Mouse (Mus musculus) right cerebral cortex, adult 2 months (tissue): ENCODE data around the gene Fcgrt.
"Not testable (repeated sequence)": the region's sequence is repeated elsewhere in the genome, so short reads cannot be mapped to it uniquely, and the experiment has no call there.

Experiments used
- DNase-seq, 2 experiments: peaks; one replicate each; pipeline ENCODE4 v3.0.0; 2021 to 2022; ENCODE audit warnings: low spot score in 2 of 2

The Fcgrt gene

DNA sequence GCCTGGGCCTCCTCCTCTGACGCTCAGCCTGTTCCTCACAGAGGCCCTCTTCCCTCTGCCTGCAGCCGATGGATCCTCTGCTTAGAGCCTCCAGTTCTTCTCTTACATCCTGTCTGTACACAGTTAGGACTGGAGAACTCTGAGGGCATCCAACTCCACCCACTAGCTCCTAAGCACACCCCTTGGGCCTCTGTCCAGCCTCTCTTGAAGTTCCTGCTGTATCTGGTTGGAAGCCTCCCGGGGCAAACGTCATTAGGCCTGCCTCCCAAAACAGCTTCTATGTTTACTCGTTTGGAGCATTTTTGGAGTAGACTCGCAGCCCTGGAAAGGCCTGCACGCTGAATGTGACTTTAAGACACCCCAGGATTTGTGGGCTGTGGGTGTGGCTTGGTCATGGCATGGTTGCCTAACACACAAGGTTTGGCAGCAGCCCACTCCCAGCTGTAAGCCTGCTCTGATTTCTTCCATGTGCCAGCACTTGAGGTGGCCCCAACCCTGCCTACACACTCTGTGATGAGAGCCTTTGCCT is at the start of gene Fcgrt:
Fcgrt (minus strand) TSS at position 200 of the 529 bp plus-strand sequence.
- peak in 1 of 2 experiments; percentile 45 for DNase-seq

DNA sequence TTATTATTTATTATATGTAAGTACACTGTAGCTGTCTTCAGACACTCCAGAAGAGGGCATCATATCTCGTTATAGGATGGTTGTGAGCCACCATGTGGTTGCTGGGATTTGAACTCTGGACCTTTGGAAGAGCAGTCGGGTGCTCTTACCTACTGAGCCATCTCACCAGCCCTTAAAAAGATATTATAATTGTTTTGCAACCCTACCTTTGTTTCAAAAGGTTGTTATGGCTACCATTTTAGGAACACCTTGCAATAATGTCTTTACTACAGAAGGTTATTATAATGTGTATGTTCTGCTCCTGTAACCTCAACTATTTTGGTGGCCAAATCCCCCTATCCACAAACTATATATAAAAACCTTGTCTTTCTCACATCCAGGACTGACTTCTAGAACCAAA is 49.4 kb upstream of the Fcgrt start:
- not testable (repeated sequence) for DNase-seq

DNA sequence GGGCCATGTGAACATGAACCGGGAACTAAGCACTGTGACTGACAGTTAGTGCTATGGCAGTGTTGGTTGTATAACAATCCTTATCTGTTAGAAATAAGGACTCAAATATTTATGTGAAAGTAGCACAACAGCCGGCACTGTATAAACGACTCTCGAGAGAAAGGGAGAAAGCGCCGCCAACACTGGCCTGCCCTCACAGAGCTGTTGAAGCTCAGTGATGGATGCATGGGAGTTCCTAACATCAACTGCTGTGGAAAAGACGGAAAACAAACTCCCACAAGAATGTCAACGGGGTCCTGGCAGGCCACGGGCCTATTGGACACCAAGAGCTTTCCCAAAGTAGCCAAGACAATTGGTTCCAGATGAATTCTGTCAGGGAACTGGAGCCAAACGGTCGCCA is 47.7 kb upstream of the Fcgrt start:
- no peak for DNase-seq

DNA sequence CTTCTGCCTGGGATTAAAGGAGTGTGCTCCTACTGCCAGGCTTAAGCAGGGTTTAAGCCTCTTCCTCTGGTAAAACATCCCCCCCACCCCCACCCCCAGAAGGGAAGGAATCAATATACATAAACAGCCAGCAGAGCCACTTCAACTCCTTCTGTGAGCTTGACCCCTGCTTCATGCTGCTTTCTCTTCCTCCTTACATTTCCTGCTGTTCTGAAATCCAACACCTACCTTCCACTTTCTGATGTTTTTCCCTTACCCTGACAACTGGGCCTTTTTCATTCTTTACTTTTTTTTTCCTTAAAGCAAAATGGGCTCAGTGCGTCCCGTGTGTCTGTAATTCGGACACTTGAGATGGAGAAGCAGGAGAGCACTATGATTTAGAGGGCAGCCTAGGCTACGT is 46.7 kb upstream of the Fcgrt start:
- DNase-seq: no peak

DNA sequence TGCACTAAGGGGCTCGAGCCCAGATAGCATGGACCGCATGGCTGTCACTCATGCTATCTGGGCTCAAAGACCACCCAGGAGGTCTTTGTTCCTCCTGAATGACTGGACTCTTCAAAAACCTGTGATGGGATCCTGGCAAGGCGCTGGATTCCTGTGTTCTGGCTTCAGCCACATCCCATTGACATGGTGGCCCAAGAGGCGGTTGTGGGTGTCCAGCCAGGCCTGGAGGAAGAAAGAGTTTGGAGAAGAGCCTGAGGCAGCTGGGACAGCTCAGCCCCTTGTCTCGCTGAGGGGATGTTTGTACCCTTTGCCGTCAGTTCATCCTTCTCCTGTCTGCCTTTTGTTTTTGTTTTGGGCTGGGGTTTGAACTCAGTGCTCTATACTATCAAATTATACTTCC is 45.9 kb upstream of the Fcgrt start:
- DNase-seq: no peak

DNA sequence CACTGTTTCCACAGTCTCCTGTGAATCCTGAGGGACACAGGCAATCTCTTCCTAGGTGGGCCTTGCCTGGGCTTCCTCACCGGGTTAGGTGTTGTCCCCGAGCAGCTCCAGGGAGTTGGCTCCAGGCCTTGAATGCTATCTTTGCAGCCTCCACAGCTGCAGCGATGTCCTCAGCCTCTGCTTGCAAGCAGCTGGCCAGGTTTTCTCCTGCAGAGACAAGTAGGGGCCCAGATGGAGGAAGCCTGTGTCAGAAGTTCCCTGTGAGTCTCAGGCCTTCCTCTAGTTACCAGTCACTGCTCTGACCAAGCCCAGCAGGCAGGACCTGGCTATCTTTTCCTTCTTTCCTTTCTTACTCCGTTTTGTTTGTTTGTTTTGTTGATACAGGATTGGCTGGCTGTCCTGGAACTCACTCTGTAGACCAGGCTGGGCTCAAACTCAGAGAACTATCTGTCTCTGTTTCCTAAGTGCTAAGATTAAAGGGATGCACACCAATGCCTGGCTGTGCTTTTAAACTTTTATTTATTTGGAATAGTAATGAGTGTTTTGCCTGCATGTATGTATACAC is 45.0 kb upstream of the Fcgrt start:
- no peak for DNase-seq

DNA sequence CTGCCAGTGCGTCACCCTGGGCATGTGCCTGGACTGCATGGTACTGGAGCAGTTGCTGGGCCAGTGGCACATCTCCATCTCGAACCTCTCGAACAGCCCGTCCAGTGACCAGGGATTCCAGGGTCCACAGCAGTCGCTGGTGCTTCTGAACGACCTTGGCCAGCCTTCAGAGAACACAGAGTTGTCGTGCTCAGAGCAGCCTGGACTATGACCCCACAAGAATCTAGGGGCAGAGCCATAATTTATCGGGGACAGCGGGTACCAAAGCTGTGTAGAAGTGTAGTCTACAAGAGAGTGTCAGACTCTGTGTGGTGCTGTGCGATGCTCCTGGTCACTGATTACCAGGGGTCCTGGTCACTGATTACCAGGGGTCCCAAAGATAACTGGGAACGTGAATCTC is 44.2 kb upstream of the Fcgrt start:
- DNase-seq: no peak

DNA sequence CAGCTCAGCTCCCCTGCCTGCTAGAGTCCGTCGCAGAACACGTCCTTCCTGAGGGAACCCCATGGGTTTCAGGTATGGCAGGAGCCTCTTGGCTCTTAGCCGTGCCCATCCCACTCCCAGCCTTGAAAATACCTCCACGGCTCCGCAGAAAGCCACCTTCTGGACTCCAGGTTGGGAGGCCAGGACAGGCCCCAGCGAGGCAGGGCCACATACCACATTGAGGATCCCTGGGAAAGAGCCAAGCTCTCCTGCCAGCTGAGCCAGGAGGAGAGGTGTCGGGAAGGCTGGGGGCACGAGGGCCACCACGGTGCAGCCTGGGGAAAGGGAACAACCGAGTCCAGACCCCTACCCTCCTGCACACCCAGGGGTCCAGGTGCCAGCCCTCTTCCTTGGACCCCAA is 43.6 kb upstream of the Fcgrt start:
- no peak for DNase-seq

DNA sequence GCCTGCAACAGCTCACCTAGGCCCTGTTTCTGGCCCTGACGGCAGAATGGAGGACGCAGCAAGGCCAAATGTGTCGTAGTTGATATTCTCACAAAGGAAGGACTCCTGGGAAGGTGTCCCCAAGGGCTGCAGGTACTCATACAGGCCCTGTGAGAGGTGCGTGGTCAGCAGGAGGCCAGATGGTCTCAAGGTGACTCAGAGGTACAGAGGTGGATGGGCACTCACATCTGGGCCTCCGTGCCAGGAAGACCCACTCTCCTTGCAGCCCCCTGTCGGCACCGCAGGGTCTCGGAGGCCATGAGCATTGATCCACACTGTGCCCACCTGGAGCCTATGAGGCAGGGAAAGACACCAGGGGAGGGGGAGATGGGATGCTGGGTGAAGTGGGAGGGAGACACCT is 41.8 kb upstream of the Fcgrt start:
- no peak for DNase-seq

DNA sequence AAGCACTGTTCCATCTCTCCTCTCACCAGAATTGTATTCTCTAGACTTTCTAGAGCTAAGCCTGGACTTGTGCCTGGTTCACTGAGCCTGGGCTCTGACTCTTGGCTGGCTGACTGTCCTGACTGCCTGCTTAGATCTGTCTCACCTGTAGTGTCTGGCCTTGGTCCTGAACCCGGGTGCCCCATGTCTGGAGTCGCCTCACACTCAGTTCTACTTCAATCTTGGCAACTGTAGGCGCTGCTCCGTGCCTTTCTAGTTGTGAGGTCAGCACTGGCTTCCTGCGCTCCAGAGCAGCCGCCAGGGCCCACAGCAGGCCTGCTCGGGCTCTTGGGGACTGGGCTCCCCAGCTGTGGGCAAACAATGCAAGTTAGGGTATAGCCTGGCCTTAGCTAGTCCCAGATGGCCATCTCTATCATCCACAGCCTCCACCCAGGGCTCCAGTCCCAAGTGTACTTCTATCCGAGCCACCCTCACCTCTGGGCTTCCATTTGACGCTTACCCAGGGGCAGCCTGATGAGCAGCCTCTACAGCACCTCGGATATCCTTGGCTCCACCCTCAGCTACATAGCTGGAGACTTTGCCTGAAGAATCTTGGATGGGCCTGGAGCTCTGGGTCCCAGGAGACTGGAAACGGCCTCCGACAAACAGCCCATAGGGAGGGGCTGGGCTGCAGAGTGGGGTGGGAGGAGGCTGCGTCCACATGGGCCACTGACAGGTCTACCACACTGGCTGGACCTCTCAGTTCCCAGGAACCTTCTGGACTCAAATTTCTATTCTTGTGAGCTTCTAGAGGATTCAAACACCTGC is 40.9 kb upstream of the Fcgrt start:
- no peak for DNase-seq

DNA sequence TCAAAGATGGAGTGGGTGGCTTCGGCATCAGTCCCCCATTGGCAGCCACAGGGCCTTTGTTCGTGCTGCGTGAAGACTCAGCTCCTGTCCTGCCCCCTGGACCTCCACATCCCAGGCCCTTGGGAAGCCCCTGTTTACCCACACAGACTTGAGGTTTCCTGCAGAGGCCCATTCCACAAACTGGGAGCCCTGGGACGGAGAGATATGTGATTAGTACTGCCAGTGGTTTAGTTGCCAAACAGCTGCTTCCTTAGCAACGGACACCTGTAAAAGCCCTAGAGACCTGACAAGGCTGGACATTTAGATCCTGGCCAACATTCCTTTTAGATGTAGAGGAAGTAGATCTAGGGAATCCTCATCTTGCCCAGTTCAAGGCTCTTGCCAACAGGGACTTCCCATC is 38.3 kb upstream of the Fcgrt start:
- DNase-seq: no peak

DNA sequence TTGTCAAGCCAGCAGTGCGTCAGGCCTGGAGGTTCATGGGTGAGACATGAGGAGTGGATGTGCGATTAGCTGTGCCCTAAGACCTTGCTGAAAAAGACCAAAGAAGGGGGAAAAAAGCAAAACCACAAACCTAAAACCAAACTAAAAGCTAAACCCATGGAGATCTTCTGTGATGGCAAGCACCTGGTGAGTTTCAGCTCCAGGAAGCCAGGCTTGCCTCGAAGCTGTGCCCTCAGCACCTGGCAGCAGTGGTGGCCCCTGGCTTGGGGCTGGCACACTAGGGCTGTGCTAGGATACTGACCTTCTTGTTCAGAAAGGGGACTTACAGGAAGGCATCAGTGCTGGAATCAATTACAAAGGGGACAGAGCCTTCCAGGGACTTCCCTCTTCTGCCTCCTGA is 37.7 kb upstream of the Fcgrt start:
- DNase-seq: no peak

DNA sequence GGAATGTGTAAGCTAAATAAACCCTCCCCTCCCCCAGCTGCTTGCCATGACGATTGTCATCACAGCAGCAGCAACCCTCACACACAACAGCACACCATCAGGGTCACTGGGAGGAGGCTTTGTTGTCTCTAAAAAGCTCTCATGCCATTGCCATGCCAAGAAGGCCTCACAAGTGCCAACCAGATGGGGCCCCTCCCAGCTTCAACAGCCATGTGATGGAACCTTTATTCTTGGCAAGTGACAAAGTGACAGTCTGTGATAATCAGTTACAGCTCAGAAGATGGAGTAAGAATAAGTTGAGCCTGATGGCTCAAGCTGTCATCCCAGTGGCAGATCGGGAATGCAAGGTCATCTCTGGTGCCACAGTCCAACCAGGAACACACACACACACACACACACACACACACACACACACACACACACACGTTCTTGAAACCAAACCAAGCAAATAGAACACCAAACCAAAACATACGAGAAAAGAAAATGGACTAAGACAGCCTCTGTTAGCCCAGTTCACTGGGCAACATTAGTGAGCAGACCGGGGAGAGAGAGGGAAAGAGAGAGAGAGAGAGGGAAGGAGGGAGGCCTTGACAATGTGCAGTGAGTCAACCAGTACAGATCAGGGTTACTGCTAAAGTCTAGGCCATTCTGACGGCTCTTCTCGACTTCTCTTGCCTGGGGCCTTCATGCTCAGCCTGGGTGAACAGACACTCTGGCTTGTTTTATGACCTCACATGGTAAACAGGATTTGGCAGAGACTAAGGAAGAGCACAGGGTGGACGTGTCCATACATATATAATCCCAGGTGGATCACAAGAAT is 36.5 kb upstream of the Fcgrt start:
- no peak for DNase-seq

DNA sequence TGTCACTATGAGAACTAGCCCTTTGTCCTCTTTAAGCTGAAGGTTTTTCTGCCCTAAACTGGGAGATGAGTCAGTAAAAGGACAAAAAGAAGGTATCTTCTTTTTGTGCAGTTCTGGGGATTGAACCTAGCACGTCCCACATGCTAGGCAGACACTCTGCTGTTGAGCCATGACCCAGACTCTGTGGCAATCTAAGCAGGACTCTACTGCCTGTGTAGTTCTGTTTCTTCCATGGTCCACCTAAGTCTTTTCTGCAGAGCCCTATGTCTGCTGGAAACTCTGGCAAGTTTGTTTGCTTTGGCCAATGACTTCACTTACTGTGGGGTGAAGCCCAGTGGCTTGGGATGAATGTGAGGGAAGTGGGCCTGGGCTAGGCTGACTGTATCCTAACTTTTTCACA is 34.8 kb upstream of the Fcgrt start:
- DNase-seq: no peak

DNA sequence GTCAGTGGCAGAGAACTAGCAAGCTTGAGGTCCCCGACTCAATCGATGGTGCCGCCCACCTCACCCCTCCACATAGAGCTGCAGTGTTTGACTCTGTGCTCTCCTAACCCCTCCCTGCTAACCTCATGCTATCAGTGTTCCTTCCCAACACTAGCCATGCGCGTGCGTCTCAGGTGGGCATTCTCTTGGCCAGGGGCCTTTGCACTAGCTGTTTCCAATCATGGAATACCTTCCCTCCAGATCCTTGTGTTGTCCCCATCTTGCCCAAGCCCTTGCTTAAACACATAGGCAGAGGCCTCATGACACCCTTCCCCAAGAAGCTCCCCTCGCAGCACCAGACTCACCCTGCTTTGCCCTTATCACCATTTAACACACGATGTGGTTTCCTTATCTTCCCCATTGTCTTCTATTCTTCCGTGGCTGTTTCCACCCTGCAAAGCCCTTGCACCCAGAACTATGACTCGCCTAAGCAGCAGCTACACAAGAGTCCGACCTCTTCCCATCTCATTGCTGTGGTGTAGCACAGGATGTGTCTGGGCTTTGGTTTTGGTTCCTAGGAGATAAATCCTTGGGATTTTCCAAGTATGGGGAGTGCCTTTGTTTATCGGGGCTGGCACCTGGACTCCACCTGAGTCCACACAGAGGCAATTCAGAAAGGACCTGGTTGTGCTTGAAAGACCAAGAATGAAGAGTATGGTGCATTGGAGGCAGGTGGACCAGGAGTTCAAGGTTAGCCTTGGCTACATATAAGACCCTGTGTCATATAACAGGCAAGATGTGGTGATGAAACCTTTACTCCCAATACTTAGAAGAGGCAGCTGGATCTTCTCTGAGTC is 33.7 kb upstream of the Fcgrt start:
- no peak for DNase-seq

DNA sequence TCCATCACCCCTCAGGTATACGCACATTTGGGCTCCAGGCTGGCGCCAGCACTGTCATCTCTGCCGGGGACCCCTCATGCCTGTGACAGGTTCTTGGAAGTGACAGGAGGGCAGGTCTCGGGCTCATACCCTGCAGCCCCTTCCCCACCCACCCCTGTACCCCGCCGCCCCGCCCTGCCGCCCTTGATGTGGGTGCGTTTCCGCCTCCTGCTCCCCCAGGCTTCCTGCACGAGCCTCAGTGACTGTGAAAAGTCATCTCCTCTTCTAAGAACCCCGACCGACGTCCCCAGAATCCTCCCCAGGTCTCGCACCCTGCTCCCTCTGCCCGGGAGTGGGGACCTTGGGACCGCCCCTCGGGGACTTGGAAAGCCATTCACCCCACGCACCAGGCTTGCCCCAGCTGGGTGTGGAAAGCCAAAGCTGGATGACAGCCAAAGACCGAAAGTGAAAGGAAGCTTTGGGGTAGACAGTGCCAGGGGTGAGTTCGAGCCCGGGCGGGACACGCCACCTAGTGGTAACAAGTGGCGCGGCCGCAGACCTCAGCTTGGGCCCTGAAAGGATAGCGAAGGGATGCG is 32.4 kb upstream of the Fcgrt start, which contains the start of the genes Gm45713 and Flt3l:
Gm45713 (minus strand) TSS at position 239 of the 575 bp plus-strand sequence.
Flt3l (minus strand) TSS at position 440 of the 575 bp plus-strand sequence.
- DNase-seq: peak; percentile 89 to 91

DNA sequence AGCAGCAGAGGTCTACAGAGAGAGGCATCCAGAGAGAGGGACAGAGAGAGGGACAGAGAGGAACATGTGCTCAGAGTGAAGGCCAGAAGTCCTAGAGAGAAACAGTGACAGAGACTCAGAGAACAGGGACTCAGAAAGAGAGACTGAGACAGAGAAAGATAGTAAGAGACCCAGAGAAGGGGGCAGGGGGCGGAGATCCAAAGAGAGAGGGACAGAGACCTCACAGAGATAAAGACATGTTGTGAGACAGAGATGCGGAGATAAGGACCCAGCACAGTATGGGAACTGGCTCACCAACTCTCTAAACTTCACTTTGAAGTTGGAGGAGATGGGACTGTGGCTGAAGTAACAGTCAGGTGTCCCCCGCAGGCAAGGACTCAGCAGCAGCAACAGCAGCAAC is 31.7 kb upstream of the Fcgrt start:
- no peak for DNase-seq

DNA sequence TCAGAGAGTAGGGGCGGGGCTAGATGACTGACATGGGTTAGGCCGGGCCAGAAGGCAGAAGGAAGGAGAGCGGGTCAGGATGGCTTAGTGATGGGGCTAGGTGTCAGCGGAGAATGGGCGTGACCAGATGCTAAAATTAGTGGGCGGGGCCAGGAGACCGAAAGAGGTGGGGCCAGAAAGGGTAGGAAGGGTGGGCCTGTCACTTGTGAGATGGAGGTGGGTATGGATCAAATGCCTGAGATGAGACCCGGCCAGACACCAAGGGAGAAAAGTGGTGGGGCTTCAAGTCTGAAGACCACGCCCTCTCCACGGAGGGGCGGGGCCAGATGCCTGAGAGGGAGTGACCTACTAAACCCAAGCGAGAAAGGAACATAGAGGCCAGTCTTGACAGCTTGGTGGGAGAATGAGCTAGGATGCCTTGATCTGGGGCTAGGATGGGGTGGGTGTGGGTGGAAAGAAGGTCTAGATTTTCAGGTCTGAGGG is 30.9 kb upstream of the Fcgrt start:
- no peak for DNase-seq

DNA sequence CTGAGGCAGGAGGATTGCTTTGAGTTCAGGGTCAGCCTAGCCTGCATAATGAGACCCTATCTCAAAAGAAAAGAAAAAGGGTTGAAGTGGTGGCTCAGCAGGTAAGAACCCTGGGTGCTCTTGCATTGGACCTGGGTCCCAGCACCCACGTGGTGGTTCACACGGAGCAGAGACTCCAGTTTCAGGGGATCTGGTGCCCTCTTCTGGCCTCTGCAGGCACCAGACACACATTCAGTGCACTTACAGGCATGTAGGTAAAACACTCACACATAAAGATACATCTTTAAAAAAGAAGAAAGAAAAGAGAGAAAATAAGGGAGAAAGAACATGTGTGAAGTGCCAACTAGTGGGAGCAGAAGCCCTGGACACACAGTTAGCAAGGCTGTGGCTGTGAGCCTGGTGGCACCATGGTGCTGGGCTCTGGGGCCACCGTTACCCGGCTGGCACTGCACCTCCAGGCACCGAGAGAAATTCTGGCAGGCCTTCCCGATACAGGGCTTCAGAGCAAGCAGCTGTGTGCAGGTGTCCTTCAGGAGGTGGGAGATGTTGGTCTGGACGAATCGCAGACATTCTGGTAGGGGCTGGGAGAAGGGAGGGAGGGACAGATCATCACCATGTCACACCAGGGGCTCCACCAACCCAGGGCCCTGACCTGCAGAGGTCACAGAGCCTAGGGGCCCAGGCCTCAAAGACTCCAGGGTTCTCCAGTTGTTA is 30.0 kb upstream of the Fcgrt start:
- no peak for DNase-seq

DNA sequence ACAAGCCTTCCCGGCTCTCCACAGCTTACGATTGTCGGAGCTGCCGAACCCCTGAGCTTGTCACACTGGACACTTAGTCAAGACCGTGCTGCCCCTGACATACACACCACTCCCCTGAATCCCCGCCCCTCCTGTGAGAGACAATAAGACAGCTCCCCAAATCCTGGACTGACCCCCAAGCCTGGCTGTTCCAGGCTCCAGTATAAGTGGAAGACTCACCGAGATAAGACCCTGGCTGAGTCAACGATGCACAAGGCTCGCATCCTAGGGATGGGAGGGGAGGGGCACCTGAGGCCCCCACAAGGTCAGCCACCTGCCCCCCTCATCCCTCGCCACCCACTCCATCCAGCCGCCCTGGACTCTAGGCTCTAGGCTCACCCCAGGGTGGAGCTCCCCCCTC is 28.2 kb upstream of the Fcgrt start:
- no peak for DNase-seq
